Mouse (Mus musculus) embryonic stem cell, embryonic (primary cell): ENCODE measurements around the gene Rbm19.

ENCODE experiments used
- CTCF ChIA-PET, 4 experiments: fragments of 300-600 bp in 2 of 4; fragments of 350-600 bp in 2 of 4; sonication (Branson Sonifier 250); formaldehyde crosslinking; loops; one replicate each; lab custom pipeline; 2022; ENCODE audit warnings: inconsistent platforms in 2 of 4; lab: Charles Lee
- POLR2A ChIA-PET, 4 experiments: fragments of 300-600 bp in 2 of 4; fragments of 350-600 bp in 2 of 4; sonication (Branson Sonifier 250); formaldehyde crosslinking; loops; one replicate each; lab custom pipeline; 2022; ENCODE audit warnings: antibody characterized with exemption in 4 of 4, inconsistent platforms in 1 of 4; lab: Charles Lee

The Rbm19 gene

DNA sequence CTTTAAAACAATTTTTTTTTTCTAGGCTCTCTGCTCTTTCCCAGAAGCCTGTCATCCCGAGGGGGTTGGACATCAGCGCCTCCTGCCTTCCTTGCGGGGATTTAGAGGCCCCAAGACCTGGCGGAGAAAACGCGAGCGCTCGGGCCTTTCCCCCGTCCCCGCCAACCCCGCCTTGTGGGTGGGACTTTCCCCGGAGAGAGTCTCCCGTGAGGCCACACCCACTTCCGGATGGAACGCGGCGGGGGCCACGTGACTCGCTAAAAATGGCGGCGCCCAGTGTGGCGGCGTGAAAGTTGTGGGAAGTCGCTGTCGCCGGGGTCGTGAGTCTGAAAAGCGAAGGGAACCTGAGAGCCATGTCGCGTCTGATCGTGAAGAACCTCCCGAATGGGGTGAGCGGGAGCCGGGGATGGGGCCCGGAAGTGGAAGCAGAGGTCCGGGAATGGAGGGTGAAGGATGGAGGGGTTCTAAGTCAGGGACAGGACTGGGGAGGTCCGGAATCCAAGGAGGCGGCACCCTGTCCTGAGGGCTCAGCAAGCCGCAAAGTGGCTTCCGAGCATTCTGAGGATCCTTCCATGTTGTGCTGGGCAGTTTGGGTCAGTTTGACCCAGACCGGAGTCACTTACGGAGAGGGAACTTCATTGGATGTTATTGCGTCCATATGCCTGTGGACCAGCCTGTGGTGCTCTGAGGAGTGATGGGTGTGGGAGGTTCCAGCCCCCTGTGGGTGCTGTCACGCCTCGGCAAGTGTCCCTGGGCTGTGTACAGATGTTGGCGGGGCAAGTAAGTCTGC lies at the start of gene Rbm19:
Rbm19 (plus strand) TSS at position 205 of the 790 bp plus-strand sequence.
- ChIA-PET CTCF (interaction anchor here in 3 of 4 experiments (0.8 to 4.4 kb wide), 7 partner anchors 8 to 27 kb away, joined by 3 to 25 read pairs (median 4); no protein-coding TSS in a partner anchor), POLR2A (interaction anchor here in 1 of 4 experiments (0.6 to 1.1 kb wide), 2 partner anchors 20 to 1088 kb away, joined by 3 read pairs; partner anchors contain the start of gene Rpl6)

DNA sequence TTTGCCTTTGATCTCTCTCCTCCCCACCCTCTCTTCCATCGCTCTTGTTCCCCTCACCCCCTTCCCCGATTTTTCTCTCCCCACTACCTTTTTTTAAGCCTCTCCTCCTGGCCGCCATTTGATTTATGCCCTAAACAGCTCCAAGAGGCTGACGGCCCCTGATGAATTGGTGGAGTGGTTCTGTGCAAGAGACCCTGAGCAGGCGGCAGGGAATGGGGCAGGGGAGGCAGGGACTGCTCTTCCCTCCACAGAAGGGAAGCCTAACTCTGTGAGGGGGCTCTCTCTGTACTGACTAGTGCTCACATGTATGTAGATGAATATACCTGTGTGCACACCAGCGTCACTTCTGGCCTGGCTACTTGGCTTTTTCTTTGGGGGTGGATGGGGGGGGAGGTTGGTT lies 49.0 kb upstream of the Rbm19 start:
- CTCF ChIA-PET: interaction anchor here in 1 of 4 experiments (1.0 kb wide), 1 partner anchor 35 kb away, joined by 3 read pairs; no protein-coding TSS in a partner anchor

DNA sequence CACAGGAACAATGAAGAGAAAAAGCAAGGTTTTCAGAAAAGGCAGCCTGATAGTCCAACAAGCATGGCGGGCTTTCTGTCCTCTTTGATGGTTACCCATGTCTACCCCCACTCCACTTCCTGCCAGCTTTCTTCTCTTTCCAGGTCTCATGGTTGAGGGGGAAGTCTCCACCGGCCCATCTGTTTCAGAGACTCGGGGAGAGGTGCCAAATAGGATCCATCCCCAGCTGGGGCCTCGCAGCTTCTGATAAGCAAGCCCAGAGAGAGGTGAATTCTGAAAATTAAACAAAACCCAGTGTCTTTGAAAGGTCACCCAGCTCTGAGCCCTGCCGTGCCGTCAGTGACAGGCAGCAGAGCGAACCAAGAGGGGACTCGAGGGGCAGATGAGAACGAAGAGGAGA lies 42.2 kb upstream of the Rbm19 start:
- CTCF ChIA-PET: interaction anchor here in 1 of 4 experiments (1.3 to 2.1 kb wide), 3 partner anchors 21 to 335 kb away, joined by 3 to 5 read pairs (median 4); no protein-coding TSS in a partner anchor
- POLR2A ChIA-PET: interaction anchor here in 2 of 4 experiments (0.6 to 0.8 kb wide), 2 partner anchors 82 to 101 kb away, joined by 3 to 7 read pairs; no protein-coding TSS in a partner anchor

More for the DNA sequence above, 49.0 kb upstream of the Rbm19 start:
- POLR2A ChIA-PET: interaction anchor here in 2 of 4 experiments (0.7 kb wide), 2 partner anchors 1008 to 1534 kb away, joined by 5 to 6 read pairs; no protein-coding TSS in a partner anchor

DNA sequence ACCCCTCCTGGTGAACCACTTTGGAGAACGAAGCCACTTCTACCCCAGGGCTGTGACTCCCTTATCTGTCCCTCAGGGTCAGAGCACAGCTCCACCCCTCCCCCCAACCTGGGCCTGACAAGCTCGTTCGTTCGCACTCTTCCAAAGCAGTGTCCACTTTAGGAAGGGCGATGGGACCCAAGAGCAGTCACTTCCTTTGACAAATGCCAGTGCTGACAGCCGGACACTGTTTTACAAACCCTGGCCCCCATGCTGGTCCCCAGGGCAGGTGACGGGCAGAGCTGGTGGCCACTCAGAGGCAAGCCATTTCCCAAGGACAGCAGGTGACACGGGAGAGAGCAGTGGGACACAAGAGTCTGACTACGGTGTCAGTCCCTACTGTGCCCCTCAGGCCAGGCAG lies 36.2 kb upstream of the Rbm19 start:
- ChIA-PET POLR2A (no interaction called here), CTCF (interaction anchor here in 3 of 4 experiments (0.5 to 0.6 kb wide), 4 partner anchors 19 to 353 kb away, joined by 3 to 7 read pairs (median 3); no protein-coding TSS in a partner anchor)

DNA sequence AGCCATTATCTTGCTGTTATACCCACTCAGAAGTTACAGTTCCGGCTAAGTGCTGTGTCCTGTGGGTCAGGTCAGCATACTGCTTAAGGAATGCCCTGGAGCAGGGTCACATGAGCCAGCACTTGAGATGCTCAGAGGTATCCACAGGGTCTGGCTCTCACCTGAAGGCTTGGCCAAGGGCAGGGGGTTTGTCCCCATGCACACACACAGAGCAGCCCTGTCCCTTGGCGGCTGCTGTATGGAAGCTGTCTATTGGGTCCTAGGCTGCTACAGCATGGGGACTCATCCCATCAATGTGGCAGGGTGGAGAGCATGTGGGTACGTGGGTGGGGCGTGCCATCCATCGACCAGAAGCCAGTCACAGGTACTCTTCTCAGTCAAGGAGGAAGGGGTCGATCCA lies 35.8 kb upstream of the Rbm19 start:
- POLR2A ChIA-PET: no interaction called here

DNA sequence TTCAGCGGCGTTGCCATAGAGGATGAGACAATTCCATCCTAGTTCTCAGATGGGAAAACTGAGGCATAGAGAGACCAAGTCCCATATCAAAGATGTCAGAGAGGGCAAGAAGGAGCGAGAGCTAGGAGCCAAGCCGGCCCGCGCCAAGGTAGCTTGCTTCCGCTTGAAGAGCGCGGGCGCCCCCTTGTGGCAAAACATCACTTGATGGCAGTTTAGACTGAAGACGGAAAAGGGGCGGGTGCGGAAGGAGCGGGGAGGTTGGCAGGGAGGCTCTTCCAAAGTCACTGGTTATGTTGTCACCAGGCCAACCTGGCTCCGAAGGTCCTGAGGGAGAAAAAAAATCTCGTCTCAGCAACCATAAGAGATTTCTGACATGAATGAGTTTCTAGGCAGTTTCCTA lies 27.7 kb upstream of the Rbm19 start:
- POLR2A ChIA-PET: interaction anchor here in 1 of 4 experiments (0.5 kb wide), 1 partner anchor 1762 kb away, joined by 3 read pairs; no protein-coding TSS in a partner anchor
- CTCF ChIA-PET: interaction anchor here (0.6 to 3.6 kb wide), 45 partner anchors 8 to 1312 kb away, joined by 3 to 37 read pairs (median 4); no protein-coding TSS in a partner anchor

More for the DNA sequence above, 35.8 kb upstream of the Rbm19 start:
- CTCF ChIA-PET: interaction anchor here in 3 of 4 experiments (0.5 to 0.7 kb wide), 5 partner anchors 20 to 1707 kb away, joined by 3 to 7 read pairs (median 3); no protein-coding TSS in a partner anchor

DNA sequence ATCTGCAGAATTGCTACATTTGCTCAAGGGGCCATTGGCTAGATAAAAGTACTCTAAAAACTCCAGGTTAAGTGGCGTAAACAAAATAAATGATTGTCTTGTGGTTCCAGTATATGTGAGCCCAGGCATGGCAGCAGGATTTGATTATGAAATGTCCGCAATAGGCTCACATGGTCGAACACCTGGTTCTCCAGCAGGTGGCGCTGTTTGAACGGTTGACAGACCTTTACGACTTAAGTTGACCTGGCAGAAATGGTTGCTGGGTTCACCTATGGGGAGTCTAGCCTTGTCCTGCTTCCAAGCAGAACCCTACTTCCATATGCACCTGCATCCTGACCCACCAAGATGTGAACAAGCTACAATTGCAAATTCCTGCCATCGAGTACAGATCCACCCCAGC lies 21.7 kb upstream of the Rbm19 start:
- ChIA-PET POLR2A (no interaction called here), CTCF (interaction anchor here (0.6 to 3.1 kb wide), 13 partner anchors 8 to 1960 kb away, joined by 3 to 26 read pairs (median 4); no protein-coding TSS in a partner anchor)

DNA sequence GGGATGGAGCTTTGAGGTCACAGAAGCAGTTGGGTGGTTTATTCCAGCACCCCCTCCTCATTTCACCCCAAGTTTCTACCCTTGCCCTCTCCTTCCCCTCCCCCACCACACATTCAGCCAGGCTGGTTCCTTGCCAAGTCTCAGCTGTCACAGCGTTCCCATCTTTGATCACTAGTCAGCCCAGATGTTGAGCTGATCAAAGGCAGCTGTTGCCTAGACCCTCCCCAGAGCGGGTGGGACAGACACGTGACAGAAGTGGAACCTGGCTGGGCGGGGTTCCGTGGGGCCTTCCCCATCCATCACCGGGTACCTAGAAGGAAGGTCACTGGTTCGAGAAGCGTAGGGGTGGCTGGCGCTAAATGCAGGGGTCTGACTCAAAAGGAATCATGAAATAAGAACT lies 19.2 kb upstream of the Rbm19 start:
- CTCF ChIA-PET: interaction anchor here in 3 of 4 experiments (0.6 to 1.4 kb wide), 11 partner anchors 9 to 567 kb away, joined by 3 to 7 read pairs (median 3); no protein-coding TSS in a partner anchor
- POLR2A ChIA-PET: interaction anchor here in 1 of 4 experiments (0.6 to 1.3 kb wide), 2 partner anchors 19 to 1784 kb away, joined by 3 to 4 read pairs; no protein-coding TSS in a partner anchor

DNA sequence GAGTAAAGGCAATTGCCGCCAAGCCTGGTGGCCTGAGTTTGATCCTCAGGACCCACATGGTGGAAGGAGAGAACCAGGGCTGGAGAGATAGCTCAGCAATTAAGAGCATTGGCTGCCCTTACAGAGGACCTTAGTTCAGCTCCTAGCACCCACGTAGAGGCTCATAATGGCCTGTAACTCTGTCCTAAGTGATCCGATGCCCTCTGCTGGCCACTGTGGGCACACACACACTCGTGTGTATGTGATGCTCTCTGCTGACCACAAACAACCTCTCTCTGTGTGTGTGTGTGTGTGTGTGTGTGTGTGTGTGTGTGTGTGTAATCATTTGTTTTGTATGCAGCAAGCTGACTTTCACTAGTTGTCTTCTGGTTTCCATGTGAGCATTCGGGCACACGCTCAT lies 15.5 kb upstream of the Rbm19 start:
- CTCF ChIA-PET: interaction anchor here (0.5 to 4.6 kb wide), 31 partner anchors 8 to 1319 kb away, joined by 3 to 37 read pairs (median 3); no protein-coding TSS in a partner anchor
- POLR2A ChIA-PET: interaction anchor here in 3 of 4 experiments (0.7 kb wide), 3 partner anchors 40 to 843 kb away, joined by 3 to 4 read pairs (median 3); no protein-coding TSS in a partner anchor

DNA sequence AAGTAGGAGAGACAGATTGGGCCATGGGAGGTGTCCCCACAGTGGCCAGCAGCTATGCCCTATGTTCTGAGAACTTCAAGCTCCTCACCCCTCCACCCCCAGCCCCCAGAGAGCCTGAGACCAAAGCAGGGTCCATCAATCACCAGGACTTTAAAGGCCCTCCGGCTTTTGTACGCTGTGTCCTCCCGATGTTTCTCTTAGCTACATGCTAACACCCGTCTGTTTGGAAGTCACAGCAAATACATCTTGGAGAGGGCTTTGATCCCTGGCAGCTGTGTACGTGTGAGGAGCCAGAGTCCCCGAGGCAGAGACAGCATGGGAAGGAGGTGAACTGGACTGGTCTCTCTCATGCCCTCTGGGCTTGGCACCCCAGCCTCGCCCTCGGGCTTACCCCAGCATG lies 14.2 kb upstream of the Rbm19 start:
- ChIA-PET POLR2A (interaction anchor here in 3 of 4 experiments (0.5 to 1.7 kb wide), 7 partner anchors 10 to 1016 kb away, joined by 3 to 12 read pairs (median 4); no protein-coding TSS in a partner anchor), CTCF (interaction anchor here (0.5 to 4.6 kb wide), 175 partner anchors 8 to 1306 kb away, joined by 3 to 37 read pairs (median 4); partner anchors contain the start of genes Plbd2 (in 1 of the 4) and Rbm19 (in 1 of the 4))

DNA sequence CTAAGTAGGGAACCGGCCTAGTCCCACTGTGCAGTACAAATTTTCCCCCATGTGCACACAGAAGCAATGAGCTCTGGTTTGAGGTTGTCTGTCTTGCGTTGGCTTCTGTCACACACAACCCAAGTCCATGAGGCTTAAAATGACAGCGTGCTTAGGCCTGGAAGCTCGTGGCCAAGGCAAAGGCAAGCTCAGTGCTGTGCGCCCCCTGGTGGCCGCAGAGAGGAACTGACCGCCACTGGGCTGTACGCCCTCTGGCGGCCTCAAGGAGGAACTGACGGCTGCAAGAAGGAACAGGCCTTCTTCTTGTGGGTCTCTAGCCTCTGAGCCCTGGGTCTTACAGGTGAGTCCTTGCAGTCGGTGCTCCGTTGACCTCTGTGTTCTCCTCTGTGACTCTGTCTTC lies 13.5 kb upstream of the Rbm19 start:
- CTCF ChIA-PET: interaction anchor here (0.5 to 4.6 kb wide), 181 partner anchors 9 to 1285 kb away, joined by 3 to 37 read pairs (median 4); partner anchors contain the start of genes Rbm19 (in 2 of the 4) and Plbd2 (in 1 of the 4)
- POLR2A ChIA-PET: interaction anchor here in 3 of 4 experiments (0.5 to 1.7 kb wide), 7 partner anchors 10 to 1017 kb away, joined by 3 to 12 read pairs (median 4); no protein-coding TSS in a partner anchor

DNA sequence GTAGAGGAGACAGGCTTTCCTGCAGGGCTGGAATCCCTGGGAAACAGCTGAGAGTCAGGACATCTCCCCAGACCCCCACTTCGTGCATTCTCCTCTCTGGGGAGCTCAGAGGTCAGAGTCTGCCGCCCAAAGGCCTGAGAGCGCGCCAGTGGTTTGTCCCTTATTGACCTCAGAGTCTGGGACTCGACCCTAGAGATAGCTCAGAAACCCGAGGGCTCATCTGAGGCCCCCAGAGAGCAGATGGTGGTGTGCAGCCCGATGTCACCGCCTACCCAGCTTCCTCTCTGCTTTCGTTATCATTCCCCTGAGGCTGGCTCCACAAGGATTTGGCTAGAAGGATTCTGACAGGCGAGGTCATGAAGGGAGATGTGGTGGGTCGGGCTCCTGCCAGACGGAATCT lies 12.8 kb upstream of the Rbm19 start:
- CTCF ChIA-PET: interaction anchor here (0.6 to 4.6 kb wide), 50 partner anchors 9 to 1286 kb away, joined by 3 to 37 read pairs (median 6); partner anchors contain the start of gene Rbm19 (in 1 of the 4)
- POLR2A ChIA-PET: interaction anchor here in 2 of 4 experiments (1.0 to 1.7 kb wide), 3 partner anchors 10 to 21 kb away, joined by 3 to 5 read pairs (median 4); no protein-coding TSS in a partner anchor

DNA sequence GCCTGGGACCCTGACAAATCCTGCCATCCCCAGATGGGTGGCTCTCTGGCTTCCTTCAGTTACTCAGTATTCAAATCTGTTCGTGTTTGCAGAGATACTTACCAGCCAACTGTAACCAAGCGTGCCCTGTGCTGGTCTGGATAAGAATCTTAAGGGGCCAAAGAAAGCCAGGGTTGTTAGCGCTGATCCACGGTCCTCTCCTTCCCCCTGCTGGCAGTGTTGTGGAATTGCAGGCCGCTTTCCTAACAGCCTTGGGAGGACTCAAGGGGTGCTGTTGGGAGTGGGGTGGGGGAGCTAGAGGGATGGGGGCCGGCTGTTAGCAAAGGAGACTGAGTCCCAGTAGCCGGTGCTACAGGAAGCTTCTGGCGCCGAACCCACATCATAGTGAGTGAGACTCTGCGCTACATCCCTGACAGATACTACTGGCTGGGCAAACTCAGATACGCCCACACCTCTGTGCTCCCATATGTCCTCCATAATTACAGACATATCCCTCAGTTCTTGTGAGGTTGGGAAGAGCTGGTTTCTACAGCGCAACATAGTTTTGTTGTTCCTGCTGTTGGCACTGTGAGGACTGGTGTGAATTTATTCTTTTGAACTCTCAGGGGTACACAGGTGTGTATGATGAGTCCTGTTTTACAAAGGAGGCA lies 9.7 kb upstream of the Rbm19 start:
- ChIA-PET POLR2A (interaction anchor here in 1 of 4 experiments (0.6 kb wide), 1 partner anchor 1390 kb away, joined by 3 read pairs; no protein-coding TSS in a partner anchor), CTCF (interaction anchor here in 3 of 4 experiments (0.6 to 1.5 kb wide), 9 partner anchors 12 to 428 kb away, joined by 3 to 5 read pairs (median 3); no protein-coding TSS in a partner anchor)

DNA sequence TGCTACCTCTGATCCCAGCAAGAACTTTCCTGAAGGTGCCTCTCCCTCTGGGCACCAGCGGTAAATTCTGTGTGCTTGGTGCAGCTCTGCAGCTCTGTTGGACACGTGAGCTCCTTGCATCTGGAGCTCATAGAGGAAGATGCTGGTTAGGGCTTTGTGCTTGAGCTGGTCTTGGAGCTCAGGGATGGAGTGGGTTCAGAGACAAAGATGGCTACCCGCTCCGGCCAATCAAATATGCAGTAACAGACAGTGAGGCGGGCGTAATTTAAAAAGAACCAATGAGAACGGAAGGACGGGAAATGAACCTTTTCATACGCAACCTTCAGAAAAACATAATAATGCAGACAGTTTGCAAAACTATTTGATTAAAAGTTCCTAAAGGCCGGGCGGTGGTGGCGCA lies 1.9 kb upstream of the Rbm19 start:
- CTCF ChIA-PET: interaction anchor here (0.5 to 4.4 kb wide), 19 partner anchors 11 to 641 kb away, joined by 3 to 30 read pairs (median 4); no protein-coding TSS in a partner anchor
- POLR2A ChIA-PET: interaction anchor here in 3 of 4 experiments (0.5 to 1.9 kb wide), 6 partner anchors 10 to 343 kb away, joined by 3 to 5 read pairs (median 4); no protein-coding TSS in a partner anchor

DNA sequence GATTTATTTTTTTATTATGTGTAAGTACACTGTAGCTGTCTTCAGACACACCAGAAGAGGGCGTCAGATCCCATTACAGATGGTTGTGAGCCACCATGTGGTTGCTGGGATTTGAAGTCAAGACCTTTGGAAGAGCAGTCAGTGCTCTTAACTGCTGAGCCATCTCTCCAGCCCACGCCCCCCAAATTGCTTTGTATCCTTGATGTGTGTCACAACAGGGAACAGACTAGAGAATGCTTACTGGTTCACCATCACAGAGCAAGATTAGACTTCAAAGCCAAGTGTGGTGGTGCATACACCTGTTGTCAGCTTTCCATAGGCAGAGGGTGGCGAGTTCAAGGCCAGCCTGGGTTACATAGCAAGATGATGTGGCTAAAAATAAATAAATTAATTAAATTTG lies 896 bp downstream of the Rbm19 start:
- POLR2A ChIA-PET: interaction anchor here in 1 of 4 experiments (0.6 kb wide), 1 partner anchor 1087 kb away, joined by 3 read pairs; the partner anchor contains the start of gene Rpl6
- CTCF ChIA-PET: interaction anchor here in 1 of 4 experiments (0.8 kb wide), 1 partner anchor 15 kb away, joined by 3 read pairs; no protein-coding TSS in a partner anchor

DNA sequence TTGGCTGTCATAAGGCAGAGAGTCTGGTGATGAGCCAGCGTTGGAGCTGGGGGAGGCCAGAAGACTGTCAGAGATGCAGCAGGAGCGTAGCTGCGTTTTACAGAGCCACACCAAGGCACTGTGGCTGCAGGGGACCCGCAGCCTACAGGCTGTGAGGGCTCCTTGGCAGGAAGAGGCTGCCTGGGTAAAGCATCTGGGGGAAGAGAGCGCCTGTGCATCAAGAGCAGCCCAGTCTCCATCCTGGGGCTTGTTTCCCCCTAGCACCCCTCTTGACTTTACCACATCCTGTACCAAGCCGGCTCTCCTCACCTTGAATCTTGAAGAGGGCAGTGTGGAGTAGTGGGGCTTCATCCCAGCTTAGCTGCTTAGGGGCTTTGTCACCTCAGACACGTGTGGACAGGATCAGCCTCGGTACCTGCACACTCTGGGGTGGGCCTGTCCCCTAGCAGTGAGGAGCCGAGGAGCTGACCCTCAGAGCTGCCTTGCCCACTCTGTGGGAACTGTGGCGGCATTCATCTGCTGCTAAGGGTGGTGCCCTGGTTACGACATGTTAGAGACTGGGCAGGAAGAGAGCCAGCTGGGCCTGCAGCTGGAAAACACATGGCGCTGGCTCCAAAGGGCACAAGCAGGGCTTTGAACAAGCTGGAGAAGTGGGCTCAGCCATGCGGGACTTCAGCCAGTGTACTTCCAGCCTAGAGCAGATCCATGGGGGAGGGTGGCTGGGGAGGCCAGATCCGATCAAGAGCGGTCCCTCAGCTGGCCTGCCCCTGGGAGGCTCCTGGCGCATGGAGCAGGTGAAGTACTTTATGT lies 8.8 kb downstream of the Rbm19 start:
- CTCF ChIA-PET: interaction anchor here (0.6 to 3.2 kb wide), 9 partner anchors 8 to 516 kb away, joined by 3 to 10 read pairs (median 3); no protein-coding TSS in a partner anchor

More for the DNA sequence above, 8.8 kb downstream of the Rbm19 start:
- POLR2A ChIA-PET: interaction anchor here in 2 of 4 experiments (0.6 to 1.8 kb wide), 4 partner anchors 10 to 22 kb away, joined by 3 to 10 read pairs (median 4); no protein-coding TSS in a partner anchor
